Mouse (Mus musculus) heart, postnatal 0 days (tissue): Measurements from ENCODE around the gene Lipc. TPM values are rescaled to one million over a fixed set of nuclear protein-coding genes. Genes with fewer than 3 reads are reported as not detected.

Source experiments
- ATAC-seq: fragments of 200-750 bp; cut with Nextera tagmentation; 2 replicates; pipeline ENCODE4 v1.8.0; 2017; ENCODE audit warnings: low read depth, moderate number of reproducible peaks, moderate library complexity; ENCODE audit not compliant: insufficient read depth
- DNase-seq: peaks from one replicate; pipeline ENCODE4 v3.0.0-alpha.2; 2016; ENCODE audit warnings: low spot score
- H3K27ac ChIP-seq: fragments of 300-500 bp; sonication (generic); 2 replicates; pipeline ENCODE4 v1.5.1; 2014; ENCODE audit warnings: low read depth, mild to moderate bottlenecking
- H3K27me3 ChIP-seq: fragments of 300-500 bp; sonication (generic); 2 replicates; pipeline ENCODE4 v1.6.1; 2014; ENCODE audit warnings: low read length, mixed read lengths; ENCODE audit not compliant: control insufficient read depth, insufficient read depth
- H3K36me3 ChIP-seq: fragments of 300-500 bp; sonication (generic); replicated peaks from 2 replicates; pipeline ENCODE4 v1.6.1; 2014; ENCODE audit warnings: low read length, mixed read lengths; ENCODE audit not compliant: control insufficient read depth, insufficient read depth
- H3K4me1 ChIP-seq: fragments of 300-500 bp; sonication (generic); 2 replicates; pipeline ENCODE4 v1.6.1; 2014; ENCODE audit warnings: antibody characterized with exemption; ENCODE audit not compliant: control insufficient read depth, insufficient read depth
- H3K4me2 ChIP-seq: fragments of 300-500 bp; sonication (generic); 2 replicates; pipeline ENCODE4 v1.6.1; 2014; ENCODE audit warnings: low read depth, mild to moderate bottlenecking, low read length, moderate library complexity
- H3K4me3 ChIP-seq: fragments of 300-500 bp; sonication (generic); 2 replicates; pipeline ENCODE4 v1.5.1; 2014; ENCODE audit warnings: low read depth, low read length
- H3K9ac ChIP-seq: fragments of 300-500 bp; sonication (generic); replicated peaks from 2 replicates; pipeline ENCODE4 v1.6.1; 2014; ENCODE audit warnings: low read depth, low read length, mixed read lengths
- H3K9me3 ChIP-seq: fragments of 300-500 bp; sonication (generic); replicated peaks from 2 replicates; pipeline ENCODE4 v1.6.1; 2016; ENCODE audit warnings: low read length; ENCODE audit not compliant: control insufficient read depth
- CTCF ChIP-seq: IDR thresholded peaks from 2 replicates; pipeline ENCODE4 v1.5.1; 2016; ENCODE audit warnings: antibody characterized with exemption, control low read depth, low read depth
- EP300 ChIP-seq: IDR thresholded peaks from 2 replicates; pipeline ENCODE4 v1.6.1; 2016; ENCODE audit warnings: antibody characterized with exemption, low read depth
- WGBS: fragments of 180-500 bp; shearing (Covaris S2); extraction: QIAGEN DNeasy Blood & Tissue Kit; methylation state at CpG from one replicate; pipeline ENCODE4 v1.1.7; 2014; 5-methylcytosine and 5-hydroxymethylcytosine counted together
- polyA plus RNA-seq: library from polyadenylated mRNA; unstranded; fragments of >200 nt; fragmentation: Nextera tagmentation; extraction: Ambion mirVana; gene quantifications from 2 replicates; pipeline ENCODE4 v1.2.1, GENCODE M21; 2015
- total RNA-seq: library from RNA; depleted of rRNA; stranded (reverse); fragments of >200 nt; gene quantifications from 2 replicates; pipeline ENCODE4 v1.2.3, GENCODE M21; 2014; ENCODE audit warnings: low replicate concordance

Lipc gene
- total and polyA plus RNA-seq, 2 experiments from 2014 or later = 0.12 to 4.6 TPM

GRCm38 (mm10) chr9:70800588-70801315 is 151.3 kb downstream of the Lipc start:
- 43% methylated on average over 8 of the region's 8 CpGs for WGBS
- DNase-seq (no peak), ATAC-seq (no peak)
- no peak overlapping the region for H3K27ac ChIP-seq
- H3K27me3 ChIP-seq = no peaks in the 10 kb centered on the region
- no peak overlapping the region for H3K4me2 ChIP-seq
- H3K4me1 ChIP-seq = no peaks in the 10 kb centered on the region
- no peaks in the 10 kb centered on the region for H3K9me3 ChIP-seq
- no peak overlapping the region for H3K9ac ChIP-seq
- TF ChIP-seq EP300 = no peak
- TF ChIP-seq CTCF = no peak
- no peaks in the 10 kb centered on the region for H3K36me3 ChIP-seq
- H3K4me3 ChIP-seq = no peak overlapping the region

GRCm38 (mm10) chr9:70795439-70795757 is 156.6 kb downstream of the Lipc start:
- 52% methylated on average over 2 of the region's 2 CpGs for WGBS
- TF ChIP-seq CTCF = no peak
- no peak for TF ChIP-seq EP300
- no peaks in the 10 kb centered on the region for H3K36me3 ChIP-seq
- H3K27me3 ChIP-seq = no peaks in the 10 kb centered on the region
- no peak overlapping the region for H3K4me2 ChIP-seq
- no peak overlapping the region for H3K27ac ChIP-seq
- H3K9me3 ChIP-seq = no peaks in the 10 kb centered on the region
- no peak overlapping the region for H3K9ac ChIP-seq
- no peak for DNase-seq
- ATAC-seq = no peak
- H3K4me1 ChIP-seq = peaks cover 6% of the 10 kb centered on the region; the same call in 1 of the 2 replicates
- H3K4me3 ChIP-seq = no peak overlapping the region

- Histone ChIP-seq H3K4me1 (peaks cover 6% of the 10 kb centered on the region; the same call in 1 of the 2 replicates), H3K27me3 (no peaks in the 10 kb centered on the region), H3K9me3 (no peaks in the 10 kb centered on the region), H3K4me3 (no peak overlapping the region), H3K36me3 (no peaks in the 10 kb centered on the region), H3K4me2 (no peak overlapping the region), H3K27ac (no peak overlapping the region), H3K9ac (no peak overlapping the region)
- WGBS = 52% methylated on average over 15 of the region's 15 CpGs
- ATAC-seq = no peak
- DNase-seq = no peak
- TF ChIP-seq EP300 (no peak), CTCF (no peak)
Observed at GRCm38 (mm10) chr9:70794643-70795438, 157.2 kb downstream of the Lipc start.

GRCm38 (mm10) chr9:70790621-70791020 is 161.4 kb downstream of the Lipc start:
- no peak for TF ChIP-seq EP300
- no peak for TF ChIP-seq CTCF
- no peaks in the 10 kb centered on the region for H3K27me3 ChIP-seq
- H3K4me1 ChIP-seq = peaks cover 6% of the 10 kb centered on the region; the same call in 1 of the 2 replicates
- H3K9ac ChIP-seq = no peak overlapping the region
- 0 out of 2 replicates have a peak, but pooled peaks cover 5% of the 10 kb centered on the region for H3K9me3 ChIP-seq
- no peak overlapping the region for H3K4me3 ChIP-seq
- no peak overlapping the region for H3K4me2 ChIP-seq
- no peak for DNase-seq
- WGBS = 86% methylated on average over 4 of the region's 4 CpGs
- no peak overlapping the region for H3K27ac ChIP-seq
- ATAC-seq = no peak
- no peaks in the 10 kb centered on the region for H3K36me3 ChIP-seq

GRCm38 (mm10) chr9:70788705-70789104 is 163.3 kb downstream of the Lipc start:
- H3K27me3 ChIP-seq = no peaks in the 10 kb centered on the region
- no peak overlapping the region for H3K4me3 ChIP-seq
- 60% methylated on average over 7 of the region's 7 CpGs for WGBS
- no peak overlapping the region for H3K4me2 ChIP-seq
- DNase-seq = no peak
- H3K9ac ChIP-seq = no peak overlapping the region
- ATAC-seq = no peak
- H3K36me3 ChIP-seq = no peaks in the 10 kb centered on the region
- no peak overlapping the region for H3K27ac ChIP-seq
- TF ChIP-seq CTCF (no peak), EP300 (no peak)
- 0 out of 2 replicates have a peak, but pooled peaks cover 5% of the 10 kb centered on the region for H3K9me3 ChIP-seq
- H3K4me1 ChIP-seq = no peaks in the 10 kb centered on the region
